Mouse (Mus musculus): ENCODE measurements at regions not wholly inside any gene's neighbourhood (a gene's known extent, or its start where the extent isn't known, plus 50 kb on each side); places are given as distances from the start of the nearest gene placed in this dataset.

GRCm38 (mm10) chr17:15193831-15194230, 152.5 kb upstream of the Gm3448 start:
- Histone ChIP-seq H3K27ac (ENCODE audit: poor library complexity, severe bottlenecking) (no peak overlapping the region), H3K4me3 (no peak overlapping the region), H3K36me3 (no peaks in the 10 kb centered on the region), H3K4me2 (no peak overlapping the region), H3K4me1 (replicated peaks) (peaks cover 10% of the 10 kb centered on the region), H3K9ac (no peak overlapping the region), H3K9me3 (replicated peaks) (no peaks in the 10 kb centered on the region), H3K27me3 (replicated peaks) (peaks cover 42% of the 10 kb centered on the region)
- ATAC-seq (ENCODE audit: insufficient number of reproducible peaks, low FRiP score), result no peak
- 75% methylated on average over 6 of the region's 6 CpGs for WGBS

GRCm38 (mm10) chr17:15192840-15193239, 151.5 kb upstream of the Gm3448 start:
- no peaks in the 10 kb centered on the region for H3K36me3 ChIP-seq
- ATAC-seq (ENCODE audit: insufficient number of reproducible peaks, low FRiP score), result peak; percentile 61
- no peak overlapping the region for H3K4me3 ChIP-seq
- 66% methylated on average over 7 of the region's 7 CpGs for WGBS
- no peak overlapping the region for H3K4me2 ChIP-seq
- peaks cover 35% of the 10 kb centered on the region for H3K27me3 ChIP-seq (replicated peaks)
- no peak overlapping the region for H3K27ac ChIP-seq (ENCODE audit: poor library complexity, severe bottlenecking)
- H3K4me1 ChIP-seq (replicated peaks), result peaks cover 10% of the 10 kb centered on the region
- no peak overlapping the region for H3K9ac ChIP-seq
- H3K9me3 ChIP-seq (replicated peaks), result no peaks in the 10 kb centered on the region

GRCm38 (mm10) chr17:15185217-15185616, 143.9 kb upstream of the Gm3448 start:
- no peak overlapping the region for H3K4me3 ChIP-seq
- H3K4me2 ChIP-seq, result no peak overlapping the region
- no peaks in the 10 kb centered on the region for H3K4me1 ChIP-seq (replicated peaks)
- peaks cover 46% of the 10 kb centered on the region for H3K27me3 ChIP-seq (replicated peaks)
- H3K9ac ChIP-seq, result no peak overlapping the region
- H3K9me3 ChIP-seq (replicated peaks), result no peaks in the 10 kb centered on the region
- H3K27ac ChIP-seq (ENCODE audit: poor library complexity, severe bottlenecking), result no peak overlapping the region
- no peaks in the 10 kb centered on the region for H3K36me3 ChIP-seq
- no peak for ATAC-seq (ENCODE audit: insufficient number of reproducible peaks, low FRiP score)
- WGBS, result 32% methylated on average over 5 of the region's 5 CpGs

GRCm38 (mm10) chr17:15183800-15184199, 142.5 kb upstream of the Gm3448 start:
- H3K9me3 ChIP-seq (replicated peaks), result no peaks in the 10 kb centered on the region
- H3K36me3 ChIP-seq, result no peaks in the 10 kb centered on the region
- no peak for ATAC-seq (ENCODE audit: insufficient number of reproducible peaks, low FRiP score)
- H3K4me3 ChIP-seq, result no peak overlapping the region
- 71% methylated on average over 6 of the region's 6 CpGs for WGBS
- H3K4me1 ChIP-seq (replicated peaks), result no peaks in the 10 kb centered on the region
- H3K9ac ChIP-seq, result no peak overlapping the region
- no peak overlapping the region for H3K27ac ChIP-seq (ENCODE audit: poor library complexity, severe bottlenecking)
- peaks cover 36% of the 10 kb centered on the region for H3K27me3 ChIP-seq (replicated peaks)
- H3K4me2 ChIP-seq, result no peak overlapping the region

- Histone ChIP-seq H3K36me3 (no peaks in the 10 kb centered on the region), H3K9ac (no peak overlapping the region), H3K27ac (ENCODE audit: poor library complexity, severe bottlenecking) (no peak overlapping the region), H3K4me3 (no peak overlapping the region), H3K27me3 (replicated peaks) (peaks cover 36% of the 10 kb centered on the region), H3K4me1 (replicated peaks) (no peaks in the 10 kb centered on the region), H3K4me2 (no peak overlapping the region), H3K9me3 (replicated peaks) (no peaks in the 10 kb centered on the region)
- no peak for ATAC-seq (ENCODE audit: insufficient number of reproducible peaks, low FRiP score)
- 35% methylated on average over 4 of the region's 4 CpGs for WGBS
Observed at GRCm38 (mm10) chr17:15182105-15182504, 140.8 kb upstream of the Gm3448 start.

GRCm38 (mm10) chr17:15180223-15180860, 139.0 kb upstream of the Gm3448 start:
- no peak for ATAC-seq (ENCODE audit: insufficient number of reproducible peaks, low FRiP score)
- Histone ChIP-seq H3K27me3 (replicated peaks) (peaks cover 31% of the 10 kb centered on the region), H3K9ac (no peak overlapping the region), H3K4me2 (no peak overlapping the region), H3K27ac (ENCODE audit: poor library complexity, severe bottlenecking) (no peak overlapping the region), H3K4me3 (no peak overlapping the region), H3K4me1 (replicated peaks) (no peaks in the 10 kb centered on the region), H3K9me3 (replicated peaks) (no peaks in the 10 kb centered on the region), H3K36me3 (no peaks in the 10 kb centered on the region)
- WGBS, result 44% methylated on average over 10 of the region's 10 CpGs

GRCm38 (mm10) chr17:15179411-15179951, 138.1 kb upstream of the Gm3448 start:
- Histone ChIP-seq H3K27ac (ENCODE audit: poor library complexity, severe bottlenecking) (no peak overlapping the region), H3K36me3 (no peaks in the 10 kb centered on the region), H3K4me1 (replicated peaks) (0 out of 2 replicates have a peak, but pooled peaks cover under 1% of the 10 kb centered on the region), H3K9me3 (replicated peaks) (no peaks in the 10 kb centered on the region), H3K4me2 (no peak overlapping the region), H3K9ac (no peak overlapping the region), H3K27me3 (replicated peaks) (peaks cover 27% of the 10 kb centered on the region), H3K4me3 (no peak overlapping the region)
- no peak for ATAC-seq (ENCODE audit: insufficient number of reproducible peaks, low FRiP score)
- 57% methylated on average over 4 of the region's 4 CpGs for WGBS

- H3K27me3 ChIP-seq (replicated peaks), result peaks cover 17% of the 10 kb centered on the region; the same call in 1 of the 2 replicates
- H3K4me1 ChIP-seq (replicated peaks), result 0 out of 2 replicates have a peak, but pooled peaks cover 5% of the 10 kb centered on the region
- H3K27ac ChIP-seq (ENCODE audit: poor library complexity, severe bottlenecking), result no peak overlapping the region
- no peak overlapping the region for H3K4me2 ChIP-seq
- no peak overlapping the region for H3K4me3 ChIP-seq
- no peak overlapping the region for H3K9ac ChIP-seq
- ATAC-seq (ENCODE audit: insufficient number of reproducible peaks, low FRiP score), result no peak
- H3K9me3 ChIP-seq (replicated peaks), result no peaks in the 10 kb centered on the region
- WGBS, result 65% methylated on average over 3 of the region's 3 CpGs
- H3K36me3 ChIP-seq, result no peaks in the 10 kb centered on the region
Observed at GRCm38 (mm10) chr17:15177390-15177789, 136.1 kb upstream of the Gm3448 start.

- 62% methylated on average over 9 of the region's 9 CpGs for WGBS
- Histone ChIP-seq H3K27ac (ENCODE audit: poor library complexity, severe bottlenecking) (no peak overlapping the region), H3K4me1 (replicated peaks) (0 out of 2 replicates have a peak, but pooled peaks cover 5% of the 10 kb centered on the region), H3K36me3 (no peaks in the 10 kb centered on the region), H3K27me3 (replicated peaks) (no peaks in the 10 kb centered on the region), H3K4me3 (no peak overlapping the region), H3K9ac (no peak overlapping the region), H3K4me2 (no peak overlapping the region), H3K9me3 (replicated peaks) (no peaks in the 10 kb centered on the region)
- ATAC-seq (ENCODE audit: insufficient number of reproducible peaks, low FRiP score), result no peak
Observed at GRCm38 (mm10) chr17:15174354-15174953, 133.1 kb upstream of the Gm3448 start.

- Histone ChIP-seq H3K27me3 (replicated peaks) (no peaks in the 10 kb centered on the region), H3K4me3 (no peak overlapping the region), H3K9ac (no peak overlapping the region), H3K4me2 (no peak overlapping the region), H3K4me1 (replicated peaks) (no peaks in the 10 kb centered on the region), H3K36me3 (no peaks in the 10 kb centered on the region), H3K9me3 (replicated peaks) (no peaks in the 10 kb centered on the region), H3K27ac (ENCODE audit: poor library complexity, severe bottlenecking) (no peak overlapping the region)
- 77% methylated on average over 3 of the region's 3 CpGs for WGBS
- no peak for ATAC-seq (ENCODE audit: insufficient number of reproducible peaks, low FRiP score)
Observed at GRCm38 (mm10) chr17:15167927-15168326, 126.6 kb upstream of the Gm3448 start.

GRCm38 (mm10) chr17:15157693-15158333, 116.5 kb upstream of the Gm3448 start:
- no peak overlapping the region for H3K4me2 ChIP-seq
- H3K4me3 ChIP-seq, result no peak overlapping the region
- ATAC-seq (ENCODE audit: insufficient number of reproducible peaks, low FRiP score), result no peak
- H3K36me3 ChIP-seq, result no peaks in the 10 kb centered on the region
- H3K9ac ChIP-seq, result no peak overlapping the region
- H3K9me3 ChIP-seq (replicated peaks), result no peaks in the 10 kb centered on the region
- WGBS, result 63% methylated on average over 5 of the region's 5 CpGs
- no peaks in the 10 kb centered on the region for H3K27me3 ChIP-seq (replicated peaks)
- no peak overlapping the region for H3K27ac ChIP-seq (ENCODE audit: poor library complexity, severe bottlenecking)
- peaks cover 9% of the 10 kb centered on the region for H3K4me1 ChIP-seq (replicated peaks)
